Comparison of ENCODE assay signal across 8 mouse cellular contexts in genomic region chr4:139580663-139581336, GRCm38 (mm10). TPM values are rescaled to one million over a fixed set of nuclear protein-coding genes. Genes with fewer than 3 reads are reported as not detected.
DNase-seq lines count a peak whose midpoint lies in the region; ATAC-seq lines count a peak whose summit lies in the region.

No protein-coding gene starts in this region.

- DNase-seq in cerebellum, adult 11 months, result peak; percentile 22
- DNase-seq in embryo, embryonic 11 days, result peak; percentile 76
- DNase-seq in kidney, postnatal 36 days, result peak; percentile 64 to 75
- DNase-seq in thymus, adult 18-20 months, result no peak
- no peak for DNase-seq in right cerebral cortex, adult 18-20 months

- peak overlapping the region; percentile 47 for H3K4me2 ChIP-seq in heart, embryonic 16.5 days (ENCODE audit: low read depth, low read length)
- peak overlapping the region; percentile 50 for H3K4me2 ChIP-seq in midbrain, embryonic 16.5 days (ENCODE audit: low read length)

- H3K27ac ChIP-seq in heart, embryonic 16.5 days (ENCODE audit: low read length), result peak overlapping the region; percentile 90
- H3K27ac ChIP-seq in midbrain, embryonic 16.5 days (ENCODE audit: low read length), result peak overlapping the region; percentile 44

- no peaks in the 10 kb centered on the region for H3K27me3 ChIP-seq in heart, embryonic 16.5 days (ENCODE audit: control insufficient read depth, insufficient read depth, low read length)
- H3K27me3 ChIP-seq in midbrain, embryonic 16.5 days (ENCODE audit: control insufficient read depth, insufficient read depth, low read depth, low read length), result no peaks in the 10 kb centered on the region

- no peaks in the 10 kb centered on the region for H3K9me3 ChIP-seq in heart, embryonic 16.5 days (replicated peaks; ENCODE audit: control insufficient read depth, low read length)
- no peaks in the 10 kb centered on the region for H3K9me3 ChIP-seq in midbrain, embryonic 16.5 days (replicated peaks; ENCODE audit: control insufficient read depth, low read length, poor library complexity, severe bottlenecking)

- WGBS in heart, embryonic 16.5 days, result 3% methylated on average over 15 of the region's 15 CpGs
- 6% methylated on average over 15 of the region's 15 CpGs for WGBS in midbrain, embryonic 16.5 days

- H3K4me3 ChIP-seq in heart, embryonic 16.5 days (ENCODE audit: low read length), result peak overlapping the region; percentile 30
- no peak overlapping the region; the same call in 1 of the 2 replicates for H3K4me3 ChIP-seq in midbrain, embryonic 16.5 days (ENCODE audit: low read depth, low read length)

- H3K36me3 ChIP-seq in heart, embryonic 16.5 days (ENCODE audit: control insufficient read depth, insufficient read depth), result no peaks in the 10 kb centered on the region
- H3K36me3 ChIP-seq in midbrain, embryonic 16.5 days (ENCODE audit: control insufficient read depth, insufficient read depth, low read length), result no peaks in the 10 kb centered on the region

- no peak for ATAC-seq in cerebellum, adult (ENCODE audit: insufficient number of reproducible peaks, low FRiP score, low TSS enrichment)
- peak; percentile 61 for ATAC-seq in heart, embryonic 16.5 days (replicated peaks; ENCODE audit: extremely low read depth, insufficient read depth, low FRiP score)
- ATAC-seq in midbrain, embryonic 16.5 days, result no peak

- H3K9ac ChIP-seq in heart, embryonic 16.5 days (ENCODE audit: low read length), result peak overlapping the region; percentile 74
- peak overlapping the region; percentile 62 for H3K9ac ChIP-seq in midbrain, embryonic 16.5 days (ENCODE audit: low read depth, low read length)

- H3K4me1 ChIP-seq in heart, embryonic 16.5 days (ENCODE audit: control insufficient read depth, insufficient read depth, low read length), result peaks cover 74% of the 10 kb centered on the region
- H3K4me1 ChIP-seq in midbrain, embryonic 16.5 days (ENCODE audit: control insufficient read depth, insufficient read depth, low read length), result peaks cover 38% of the 10 kb centered on the region

RNA-seq across cellular contexts. Expression of gene Gm21969, which starts 22.2 kb away (rescaled TPM):
- polyA plus RNA-seq in heart, embryonic 16.5 days (2015; fragmentation: Nextera tagmentation; extraction: Ambion mirVana), result not detected in 2 replicates
- not detected in 2 replicates for polyA plus RNA-seq in midbrain, embryonic 16.5 days (2015; fragmentation: Nextera tagmentation; extraction: Ambion mirVana)

RNA-seq across cellular contexts. Expression of gene Aldh4a1, which starts 41.9 kb away (rescaled TPM):
- 36.5 and 37.4 TPM in 2 replicates for polyA plus RNA-seq in heart, embryonic 16.5 days (2015; fragmentation: Nextera tagmentation; extraction: Ambion mirVana)
- 23.5 and 27.0 TPM in 2 replicates for polyA plus RNA-seq in midbrain, embryonic 16.5 days (2015; fragmentation: Nextera tagmentation; extraction: Ambion mirVana)

RNA-seq across cellular contexts. Expression of gene Iffo2, which starts 50.5 kb away (rescaled TPM):
- 2.4 and 3.3 TPM in 2 replicates for polyA plus RNA-seq in heart, embryonic 16.5 days (2015; fragmentation: Nextera tagmentation; extraction: Ambion mirVana)
- 3.5 and 3.8 TPM in 2 replicates for polyA plus RNA-seq in midbrain, embryonic 16.5 days (2015; fragmentation: Nextera tagmentation; extraction: Ambion mirVana)

Comparison
In these comparisons a context has a peak if more than half of its experiments do, and no peak if none do; other contexts are left out.
1. DNase-seq: peak in cerebellum, adult 11 months (single experiment), embryo, embryonic 11 days (single experiment) and kidney, postnatal 36 days (2 of 2); none in thymus, adult 18-20 months (0 of 2) and right cerebral cortex, adult 18-20 months (single experiment).